Mouse (Mus musculus): ENCODE results near the gene Tmem232.

- TF ChIP-seq CTCF (IDR thresholded peaks at IDR 0.05; ENCODE audit: extremely low read depth, insufficient read depth, low read length) = peak; percentile 12; the same call in 1 of the 2 replicates
- no peak for TF ChIP-seq POLR2A (IDR thresholded peaks at IDR 0.05; ENCODE audit: extremely low read depth, insufficient read depth, low read length)
Measured at GRCm38 (mm10) chr17:65540441-65541272, at the start of gene Tmem232.
